Mouse (Mus musculus) heart, adult 9 months (tissue): ENCODE results near the gene Chrnd.

Source experiments
- DNase-seq, 2 experiments: peaks; one replicate each; pipeline ENCODE4 v3.0.0; 2022; ENCODE audit warnings: low spot score in 2 of 2

The Chrnd gene

DNA sequence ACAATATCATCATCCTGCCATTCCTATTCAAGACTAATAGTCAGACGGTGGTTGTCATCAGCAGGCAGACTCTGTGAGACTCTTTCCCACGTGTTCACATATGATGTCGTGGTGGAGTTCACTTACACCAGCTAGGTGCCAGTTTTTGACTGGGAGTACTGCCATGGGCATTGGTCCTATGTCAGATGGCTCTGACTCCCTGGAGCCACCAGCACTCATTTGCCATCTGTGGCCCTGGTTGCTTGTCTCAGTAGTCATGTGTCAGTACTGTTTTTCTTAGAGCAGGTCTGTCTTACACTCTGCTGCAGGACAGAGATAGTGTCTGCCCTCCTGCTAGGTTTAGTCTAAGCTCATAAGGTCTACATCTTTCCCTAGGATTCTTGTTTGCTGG lies 36.7 kb downstream of the Chrnd start:
- DNase-seq = no peak

DNA sequence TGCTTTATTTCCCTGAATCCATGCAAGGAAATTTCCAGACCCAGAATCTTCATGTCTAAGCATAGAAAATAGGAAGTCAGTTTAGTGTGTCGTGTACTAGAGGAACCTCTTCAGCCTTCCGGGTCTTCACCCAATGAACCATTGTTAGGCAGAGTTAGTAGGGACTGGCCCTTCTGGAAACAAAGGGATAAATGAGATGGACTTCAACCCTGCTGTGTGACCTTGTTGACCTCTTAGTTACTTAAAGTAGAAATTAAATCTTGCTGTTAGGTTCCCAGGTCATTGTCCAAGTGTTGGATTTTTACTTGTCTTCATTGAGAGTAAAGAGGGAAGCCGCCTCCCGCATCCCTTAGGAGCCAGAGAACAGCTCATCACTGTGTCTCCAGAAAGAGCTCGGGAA lies 40.2 kb downstream of the Chrnd start:
- no peak for DNase-seq

DNA sequence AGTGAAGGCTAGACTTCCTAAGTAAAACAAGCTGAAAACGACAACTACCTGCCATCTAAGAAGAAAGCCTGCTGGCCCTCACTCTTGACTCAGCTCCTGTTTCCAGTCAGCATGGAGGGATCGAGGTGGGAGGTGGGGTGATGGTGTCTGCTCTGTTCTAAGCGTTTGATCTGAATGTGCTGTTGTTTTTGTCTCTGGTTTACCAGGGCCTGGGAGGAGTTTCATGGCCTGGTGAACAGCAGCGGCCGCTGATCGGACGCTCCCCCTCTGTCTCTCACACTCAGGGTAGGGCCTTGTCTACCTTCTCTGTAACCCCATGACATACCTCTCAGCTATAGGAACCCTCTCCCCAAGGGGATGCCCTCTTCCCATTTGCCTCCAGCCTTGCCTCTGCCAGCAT lies 41.8 kb downstream of the Chrnd start:
- no peak for DNase-seq

DNA sequence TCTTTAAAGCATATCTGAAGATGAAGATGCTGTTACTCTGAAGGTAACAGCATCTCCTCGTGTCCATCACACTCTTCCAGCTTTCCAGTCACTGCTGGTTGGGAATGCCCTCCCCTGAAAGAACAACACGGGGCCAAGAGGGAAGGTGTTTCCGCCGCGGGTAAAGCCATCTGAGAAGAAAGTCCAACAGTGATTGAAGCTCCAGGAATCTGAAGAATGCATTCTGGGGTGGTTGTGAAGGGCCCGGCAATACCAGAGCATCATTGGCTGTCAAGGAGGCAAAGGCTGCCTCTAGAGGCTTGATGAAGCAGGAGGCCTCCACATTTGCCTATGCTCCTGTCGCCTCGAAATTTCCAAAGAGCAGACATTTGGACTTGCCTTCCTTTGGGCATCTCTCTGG lies 48.6 kb downstream of the Chrnd start:
- DNase-seq = no peak

DNA sequence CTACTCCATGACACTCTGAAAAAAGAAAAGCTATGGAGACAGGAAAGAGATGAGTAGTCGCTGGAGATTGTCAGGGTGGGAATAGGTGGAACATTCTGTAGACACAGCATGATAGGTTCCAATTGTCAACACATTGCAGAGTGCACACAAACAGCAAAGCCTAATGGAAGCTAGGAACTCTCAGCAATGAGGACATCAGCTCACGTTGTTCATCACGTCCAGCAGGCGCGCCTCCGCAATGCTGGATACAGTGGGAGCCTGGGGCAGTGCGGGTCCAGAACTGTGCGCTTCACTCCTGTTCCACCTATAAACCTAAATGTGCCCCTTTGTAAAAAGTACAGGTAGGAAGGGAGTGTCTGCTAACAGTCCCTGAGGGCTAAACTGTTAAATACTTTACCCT lies 52.6 kb downstream of the Chrnd start:
- no peak for DNase-seq

DNA sequence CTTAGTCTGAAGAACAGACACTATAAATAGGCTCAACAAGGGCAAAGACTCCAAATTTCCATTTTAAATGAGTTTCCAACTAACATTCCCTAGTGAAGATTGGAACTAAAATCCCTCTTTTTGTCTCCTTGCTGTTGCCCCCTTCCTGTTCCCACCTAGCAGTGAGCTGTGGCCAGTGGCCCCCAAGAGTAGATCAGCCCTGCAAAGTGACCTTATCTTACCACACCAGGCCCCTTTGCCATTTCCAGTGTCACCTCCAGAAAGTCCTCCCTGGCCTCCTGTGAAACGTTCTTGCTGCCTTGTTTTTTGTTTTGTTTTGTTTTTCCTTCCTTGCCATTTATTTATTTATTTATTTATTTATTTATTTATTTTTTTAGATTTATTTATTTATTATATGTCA lies 55.0 kb downstream of the Chrnd start:
- no peak for DNase-seq

DNA sequence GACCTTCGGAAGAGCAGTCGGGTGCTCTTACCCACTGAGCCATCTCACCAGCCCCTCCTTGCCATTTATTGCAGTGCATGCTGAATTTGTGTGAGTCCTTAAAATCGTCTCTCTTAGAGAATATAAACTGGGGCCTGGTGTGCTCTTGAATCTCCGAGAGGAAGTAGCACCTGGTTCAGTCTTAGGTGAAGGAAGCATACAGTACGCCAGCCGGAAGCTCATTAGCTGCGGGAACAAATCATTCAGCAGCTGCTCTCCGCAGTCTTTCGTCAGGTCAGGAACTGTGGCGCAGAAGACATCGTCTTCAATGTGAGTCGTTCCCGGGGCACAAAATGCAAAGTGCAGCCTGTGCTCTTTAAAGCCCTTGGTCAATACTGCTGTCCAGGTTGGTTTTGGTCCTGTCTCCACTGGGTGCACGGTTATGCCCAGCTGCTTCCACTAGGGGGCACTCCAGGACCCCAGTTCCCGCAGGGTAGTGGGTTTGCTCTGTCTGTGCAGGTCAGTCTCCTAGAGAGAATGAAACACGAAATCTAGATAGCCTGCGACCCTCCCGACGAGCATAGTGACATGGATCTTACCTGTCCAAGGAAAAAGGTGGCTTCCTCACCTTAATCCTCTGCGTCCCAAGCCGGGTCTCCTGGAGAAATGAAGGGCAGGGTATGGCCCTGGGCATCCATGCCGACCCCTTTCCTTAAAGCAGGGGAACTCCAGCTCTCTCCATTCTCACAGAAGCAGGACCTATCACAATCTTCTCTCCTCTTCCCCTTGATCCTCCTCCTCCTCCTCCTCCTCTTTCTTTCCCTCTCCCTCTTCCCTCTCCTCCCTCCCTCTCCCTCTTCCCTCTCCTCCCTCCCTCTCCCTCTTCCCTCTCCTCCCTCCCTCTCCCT lies 55.8 kb downstream of the Chrnd start:
- peak; percentile 36 to 58 for DNase-seq
